Mouse (Mus musculus) adrenal gland, adult 10 weeks (tissue): ENCODE data around the gene Gm14296. TPM values are rescaled to one million over a fixed set of nuclear protein-coding genes. Genes with fewer than 3 reads are reported as not detected.

Experiments used
- polyA plus RNA-seq: library from polyadenylated mRNA; stranded (reverse); fragments of 350-450 nt; fragmentation: Illumina TruSeq; extraction: RNeasy Lipid Tissue Mini Kit (QIAGEN cat#74804); gene quantifications from one replicate; pipeline ENCODE4 v1.2.3, GENCODE M21; 2014; ENCODE audit warnings: low read depth, low replicate concordance

Gene Gm14296
- 36.8 TPM for polyA plus RNA-seq

DNA sequence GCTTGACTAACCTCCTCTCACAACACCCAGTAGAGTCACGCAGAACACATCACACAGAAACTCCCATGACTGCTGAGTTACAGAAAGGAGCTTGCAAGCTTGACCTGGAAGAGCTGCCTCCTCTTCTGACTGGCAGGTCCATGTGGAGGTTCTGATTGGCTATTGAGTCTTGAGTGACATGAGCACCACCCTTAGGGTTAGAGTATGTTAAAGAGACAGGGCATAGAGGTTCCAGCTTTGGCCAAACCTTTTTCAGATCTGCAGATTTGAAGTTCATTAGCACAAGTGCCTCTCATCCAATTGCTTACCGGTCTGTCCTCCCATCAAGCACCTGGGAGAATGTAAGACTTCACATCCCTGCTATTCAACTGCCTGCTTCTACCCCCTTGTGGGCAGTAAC is at the start of gene Gm14296:
TSS of gene Gm14296 (minus strand) at position 101 of the 400 bp plus-strand sequence.

Other genes with a start within 250 kb of the Gm14296 start
- gene Gm14305, start 219.5 kb downstream of the Gm14296 start, polyA plus RNA-seq = 194 TPM
- gene Gm14295, start 129.2 kb downstream of the Gm14296 start, polyA plus RNA-seq = 71.6 TPM
- not detected for gene Gm14408, start 96.7 kb downstream of the Gm14296 start, polyA plus RNA-seq
- 41.7 TPM for gene Gm14419, start 73.1 kb upstream of the Gm14296 start, polyA plus RNA-seq
- gene Gm14401, start 146.5 kb upstream of the Gm14296 start, polyA plus RNA-seq = not detected